Mouse (Mus musculus) C2C12 (cell line): ENCODE measurements around the gene Olfr866. TPM values are rescaled to one million over a fixed set of nuclear protein-coding genes. Genes with fewer than 3 reads are reported as not detected.

ENCODE experiments used
- H3K27me3 ChIP-seq: one replicate; pipeline ENCODE4 v1.6.1; 2011; ENCODE audit not compliant: control insufficient read depth, insufficient read depth, insufficient read length
- H3K36me3 ChIP-seq: one replicate; pipeline ENCODE4 v1.6.1; 2011; ENCODE audit not compliant: control insufficient read depth, insufficient read depth
- H3K4me3 ChIP-seq: one replicate; pipeline ENCODE4 v1.5.1; 2011; ENCODE audit warnings: mild to moderate bottlenecking, control low read depth; ENCODE audit not compliant: poor library complexity, insufficient read depth, severe bottlenecking
- H3K79me2 ChIP-seq: one replicate; pipeline ENCODE4 v1.6.1; 2011; ENCODE audit not compliant: control insufficient read depth, insufficient read depth
- H3K79me3 ChIP-seq: one replicate; pipeline ENCODE4 v1.6.1; 2011; ENCODE audit warnings: low read depth, control low read depth
- H3ac ChIP-seq: one replicate; pipeline ENCODE3; 2011; ENCODE audit warnings: low read depth; ENCODE audit not compliant: control insufficient read depth, insufficient read length
- CEBPB ChIP-seq: IDR thresholded peaks from one replicate; pipeline ENCODE4 v1.6.1; 2011; ENCODE audit warnings: low read depth, mild to moderate bottlenecking, control low read depth, moderate library complexity
- CTCF ChIP-seq: IDR thresholded peaks from one replicate; pipeline ENCODE4 v1.5.1; 2011; ENCODE audit not compliant: control insufficient read depth, insufficient read depth, insufficient read length
- FOSL1 ChIP-seq: IDR thresholded peaks from one replicate; pipeline ENCODE4 v1.8.0; 2011; ENCODE audit warnings: mild to moderate bottlenecking, low read length; ENCODE audit not compliant: poor library complexity, insufficient read depth, severe bottlenecking
- MAX ChIP-seq: IDR thresholded peaks from one replicate; pipeline ENCODE4 v1.6.1; 2011; ENCODE audit warnings: mild to moderate bottlenecking, control low read depth
- MYOD1 ChIP-seq: IDR thresholded peaks from one replicate; pipeline ENCODE4 v1.6.1; 2011; ENCODE audit warnings: low read depth; ENCODE audit not compliant: control insufficient read depth, insufficient read length
- MYOG ChIP-seq: IDR thresholded peaks from one replicate; pipeline ENCODE4 v1.6.1; 2011; ENCODE audit not compliant: control insufficient read depth, insufficient read length; ENCODE audit errors: extremely low read depth
- USF1 ChIP-seq: IDR thresholded peaks from one replicate; pipeline ENCODE4 v1.6.1; 2011; ENCODE audit warnings: low read depth, mild to moderate bottlenecking, control low read depth, moderate library complexity
- long read RNA-seq, 2 experiments: library from polyadenylated mRNA; unstranded; transcript quantifications; one replicate each; pipeline ENCODE4 v2.0.0; 2019 to 2020
- microRNA-seq: library from miRNA; unstranded; fragments of <30 nt; microRNA quantifications from one replicate; pipeline ENCODE4, GENCODE M21; 2019; ENCODE audit warnings: borderline microRNAs expressed
- polyA plus RNA-seq: library from polyadenylated mRNA; unstranded; fragments of >200 nt; fragmentation: generic; extraction: Trizol; gene quantifications from one replicate; pipeline ENCODE4 v1.2.1, GENCODE M21; 2012; ENCODE audit warnings: missing spikeins

The Olfr866 gene
- not detected for polyA plus RNA-seq
- long read RNA-seq, experiment 1, result 0 reads
- long read RNA-seq, experiment 2, result 0 reads

GRCm38 (mm10) chr9:20027935-20028334 is at the start of gene Olfr866:
Gene Olfr866, minus strand, starts transcription at chr9:20028035.
- H3K4me3 ChIP-seq, result no peak within 1 kb of the TSS
- no peaks in the 10 kb centered on the region for H3K79me3 ChIP-seq
- H3K79me2 ChIP-seq, result no peaks in the 10 kb centered on the region
- no peaks in the 10 kb centered on the region for H3K27me3 ChIP-seq
- TF ChIP-seq MYOD1 (no peak), CEBPB (no peak), FOSL1 (no peak), MYOG (no peak), CTCF (no peak), USF1 (no peak), MAX (no peak)
- H3K36me3 ChIP-seq, result no peaks in the 10 kb centered on the region
- H3ac ChIP-seq, result no peak within 1 kb of the TSS

- no peaks in the 10 kb centered on the region for H3K36me3 ChIP-seq
- H3K79me3 ChIP-seq, result no peaks in the 10 kb centered on the region
- H3ac ChIP-seq, result no peak overlapping the region
- H3K27me3 ChIP-seq, result no peaks in the 10 kb centered on the region
- H3K79me2 ChIP-seq, result no peaks in the 10 kb centered on the region
- no peak overlapping the region for H3K4me3 ChIP-seq
- no peak for TF ChIP-seq MYOD1
- no peak for TF ChIP-seq CEBPB
- no peak for TF ChIP-seq CTCF
- TF ChIP-seq USF1, result no peak
- TF ChIP-seq FOSL1, result no peak
- no peak for TF ChIP-seq MAX
- TF ChIP-seq MYOG, result no peak
Observed at GRCm38 (mm10) chr9:20073523-20074177, 45.8 kb upstream of the Olfr866 start.

- TF ChIP-seq FOSL1, result no peak
- no peak for TF ChIP-seq MYOG
- no peak for TF ChIP-seq MAX
- TF ChIP-seq USF1, result no peak
- TF ChIP-seq MYOD1, result no peak
- no peak for TF ChIP-seq CEBPB
- TF ChIP-seq CTCF, result no peak
- Histone ChIP-seq H3K4me3 (no peak overlapping the region), H3K79me3 (no peaks in the 10 kb centered on the region), H3K36me3 (no peaks in the 10 kb centered on the region), H3K79me2 (no peaks in the 10 kb centered on the region), H3K27me3 (no peaks in the 10 kb centered on the region), H3ac (no peak overlapping the region)
Observed at GRCm38 (mm10) chr9:20071291-20071690, 43.5 kb upstream of the Olfr866 start.

- TF ChIP-seq MYOG (no peak), CTCF (no peak), MYOD1 (no peak), USF1 (no peak), MAX (no peak), CEBPB (no peak), FOSL1 (no peak)
- Histone ChIP-seq H3K79me3 (no peaks in the 10 kb centered on the region), H3K79me2 (no peaks in the 10 kb centered on the region), H3K27me3 (no peaks in the 10 kb centered on the region), H3K36me3 (no peaks in the 10 kb centered on the region), H3ac (no peak overlapping the region), H3K4me3 (no peak overlapping the region)
Observed at GRCm38 (mm10) chr9:20070236-20070635, 42.4 kb upstream of the Olfr866 start.

GRCm38 (mm10) chr9:20057462-20057861 is 29.6 kb upstream of the Olfr866 start, which contains the start of gene Olfr867:
Gene Olfr867, minus strand, starts transcription at chr9:20057562.
- no peaks in the 10 kb centered on the region for H3K36me3 ChIP-seq
- H3K27me3 ChIP-seq, result no peaks in the 10 kb centered on the region
- H3K4me3 ChIP-seq, result no peak within 1 kb of the TSS
- H3ac ChIP-seq, result no peak within 1 kb of the TSS
- H3K79me3 ChIP-seq, result no peaks in the 10 kb centered on the region
- TF ChIP-seq USF1 (no peak), CTCF (no peak), CEBPB (no peak), MYOD1 (no peak), MYOG (no peak), FOSL1 (no peak), MAX (no peak)
- H3K79me2 ChIP-seq, result no peaks in the 10 kb centered on the region

- H3K27me3 ChIP-seq, result no peaks in the 10 kb centered on the region
- no peak overlapping the region for H3ac ChIP-seq
- H3K4me3 ChIP-seq, result no peak overlapping the region
- no peaks in the 10 kb centered on the region for H3K79me3 ChIP-seq
- no peaks in the 10 kb centered on the region for H3K36me3 ChIP-seq
- TF ChIP-seq CTCF (no peak), USF1 (no peak), MAX (no peak), FOSL1 (no peak), MYOD1 (no peak), MYOG (no peak), CEBPB (no peak)
- no peaks in the 10 kb centered on the region for H3K79me2 ChIP-seq
Observed at GRCm38 (mm10) chr9:20047964-20048363, 20.1 kb upstream of the Olfr866 start.

Small RNA genes lying within 50 kb of the gene (microRNA-seq; reads per million reads assigned to microRNA genes)
- gene Gm26231, result not detected
- not detected for gene Gm44395

Other genes starting within 250 kb of the Olfr866 start
- not detected for gene Olfr58, start 247.8 kb downstream of the Olfr866 start, polyA plus RNA-seq
- not detected for gene Olfr859, start 223.1 kb downstream of the Olfr866 start, polyA plus RNA-seq
- gene Olfr860, start 178.3 kb downstream of the Olfr866 start, polyA plus RNA-seq, result not detected
- gene Olfr862, start 140.0 kb downstream of the Olfr866 start, polyA plus RNA-seq, result not detected
- gene Olfr77, start 111.2 kb downstream of the Olfr866 start, polyA plus RNA-seq, result 0.18 TPM
- gene Olfr867, start 29.5 kb upstream of the Olfr866 start, polyA plus RNA-seq, result not detected
- not detected for gene Olfr868, start 70.6 kb upstream of the Olfr866 start, polyA plus RNA-seq
- gene Olfr869, start 101.0 kb upstream of the Olfr866 start, polyA plus RNA-seq, result not detected
- not detected for gene Olfr870, start 146.0 kb upstream of the Olfr866 start, polyA plus RNA-seq
- gene Olfr871, start 184.2 kb upstream of the Olfr866 start, polyA plus RNA-seq, result not detected
- not detected for gene Olfr872, start 209.1 kb upstream of the Olfr866 start, polyA plus RNA-seq